Mouse (Mus musculus) C2C12 (cell line): ENCODE results near the gene Tiam2.

Experiments
- CEBPB ChIP-seq: IDR thresholded peaks from one replicate; pipeline ENCODE4 v1.6.1; 2011; ENCODE audit warnings: low read depth, mild to moderate bottlenecking, control low read depth, moderate library complexity
- CTCF ChIP-seq: IDR thresholded peaks from one replicate; pipeline ENCODE4 v1.5.1; 2011; ENCODE audit not compliant: control insufficient read depth, insufficient read depth, insufficient read length
- MYOD1 ChIP-seq: IDR thresholded peaks from one replicate; pipeline ENCODE4 v1.6.1; 2011; ENCODE audit warnings: low read depth; ENCODE audit not compliant: control insufficient read depth, insufficient read length

GRCm38 (mm10) chr17:3490216-3490895 is 164.0 kb downstream of the Tiam2 start:
- TF ChIP-seq CTCF (no peak), MYOD1 (no peak), CEBPB (no peak)
